Mouse (Mus musculus) kidney, embryonic 16.5 days (tissue): ENCODE measurements around the gene Cacna1d. TPM values are rescaled to one million over a fixed set of nuclear protein-coding genes. Genes with fewer than 3 reads are reported as not detected.

Source experiments
- ATAC-seq: fragments of 200-750 bp; cut with Nextera tagmentation; 2 replicates; pipeline ENCODE4 v1.8.0; 2017; ENCODE audit warnings: moderate TSS enrichment; ENCODE audit not compliant: low FRiP score, low TSS enrichment
- H3K27ac ChIP-seq: fragments of 300-500 bp; sonication (generic); 2 replicates; pipeline ENCODE4 v1.5.1; 2014; ENCODE audit warnings: low read length
- H3K27me3 ChIP-seq: fragments of 300-500 bp; sonication (generic); 2 replicates; pipeline ENCODE4 v1.6.1; 2014; ENCODE audit warnings: low read length, control low read depth, mixed read lengths; ENCODE audit not compliant: insufficient read depth
- H3K36me3 ChIP-seq: fragments of 300-500 bp; sonication (generic); 2 replicates; pipeline ENCODE4 v1.6.1; 2014; ENCODE audit warnings: low read length, control low read depth, mixed read lengths; ENCODE audit not compliant: insufficient read depth
- H3K4me1 ChIP-seq: fragments of 300-500 bp; sonication (generic); 2 replicates; pipeline ENCODE4 v1.6.1; 2014; ENCODE audit warnings: low read length, control low read depth, mixed read lengths; ENCODE audit not compliant: insufficient read depth
- H3K4me2 ChIP-seq: fragments of 300-500 bp; sonication (generic); replicated peaks from 2 replicates; pipeline ENCODE4 v1.6.1; 2014; ENCODE audit warnings: low read depth, low read length
- H3K4me3 ChIP-seq: fragments of 300-500 bp; sonication (generic); 2 replicates; pipeline ENCODE4 v1.5.1; 2014; ENCODE audit warnings: mild to moderate bottlenecking, low read length
- H3K9ac ChIP-seq: fragments of 300-500 bp; sonication (generic); replicated peaks from 2 replicates; pipeline ENCODE4 v1.6.1; 2014; ENCODE audit warnings: low read length
- H3K9me3 ChIP-seq: fragments of 300-500 bp; sonication (generic); 2 replicates; pipeline ENCODE4 v1.6.1; 2016; ENCODE audit warnings: low read length, control low read depth
- WGBS: fragments of 180-500 bp; shearing (Covaris S2); extraction: QIAGEN DNeasy Blood & Tissue Kit; methylation state at CpG from one replicate; pipeline ENCODE4 v1.1.7; 2014; 5-methylcytosine and 5-hydroxymethylcytosine counted together
- polyA plus RNA-seq: library from polyadenylated mRNA; unstranded; fragments of >200 nt; fragmentation: Nextera tagmentation; extraction: Ambion mirVana; gene quantifications from 2 replicates; pipeline ENCODE4 v1.2.1, GENCODE M21; 2015

The Cacna1d gene
- polyA plus RNA-seq, 1 experiment from 2014 or later = 3.0 TPM

- ATAC-seq = no peak
- 55% methylated on average over 8 of the region's 8 CpGs for WGBS
- peaks cover 31% of the 10 kb centered on the region for H3K4me1 ChIP-seq
- H3K4me3 ChIP-seq = no peak overlapping the region
- H3K27me3 ChIP-seq = no peaks in the 10 kb centered on the region
- no peaks in the 10 kb centered on the region for H3K36me3 ChIP-seq
- no peaks in the 10 kb centered on the region for H3K9me3 ChIP-seq
- H3K4me2 ChIP-seq = no peak overlapping the region
- H3K27ac ChIP-seq = peak overlapping the region; percentile 22; the same call in 1 of the 2 replicates
- H3K9ac ChIP-seq = no peak overlapping the region
Observed at GRCm38 (mm10) chr14:30344948-30345865, 146.0 kb downstream of the Cacna1d start.

GRCm38 (mm10) chr14:30343740-30344139 lies 147.5 kb downstream of the Cacna1d start:
- Histone ChIP-seq H3K9ac (no peak overlapping the region), H3K27ac (no peak overlapping the region), H3K4me2 (no peak overlapping the region), H3K4me1 (peaks cover 34% of the 10 kb centered on the region), H3K9me3 (no peaks in the 10 kb centered on the region), H3K4me3 (no peak overlapping the region), H3K36me3 (no peaks in the 10 kb centered on the region), H3K27me3 (no peaks in the 10 kb centered on the region)
- ATAC-seq = no peak
- 81% methylated on average over 7 of the region's 7 CpGs for WGBS

- Histone ChIP-seq H3K4me3 (no peak overlapping the region), H3K27ac (peak overlapping the region; percentile 16), H3K9ac (no peak overlapping the region), H3K36me3 (no peaks in the 10 kb centered on the region), H3K9me3 (no peaks in the 10 kb centered on the region), H3K4me1 (peaks cover 34% of the 10 kb centered on the region), H3K27me3 (no peaks in the 10 kb centered on the region), H3K4me2 (peak overlapping the region; percentile 25)
- WGBS = 64% methylated on average over 12 of the region's 12 CpGs
- peak; percentile 39 for ATAC-seq
Observed at GRCm38 (mm10) chr14:30341825-30342590, 149.2 kb downstream of the Cacna1d start.

- peaks cover 34% of the 10 kb centered on the region for H3K4me1 ChIP-seq
- no peak overlapping the region for H3K9ac ChIP-seq
- no peak overlapping the region for H3K4me3 ChIP-seq
- H3K36me3 ChIP-seq = no peaks in the 10 kb centered on the region
- WGBS = 67% methylated on average over 3 of the region's 3 CpGs
- no peaks in the 10 kb centered on the region for H3K27me3 ChIP-seq
- H3K4me2 ChIP-seq = no peak overlapping the region
- no peaks in the 10 kb centered on the region for H3K9me3 ChIP-seq
- no peak for ATAC-seq
- H3K27ac ChIP-seq = no peak overlapping the region
Observed at GRCm38 (mm10) chr14:30340140-30340539, 151.1 kb downstream of the Cacna1d start.

GRCm38 (mm10) chr14:30331856-30332255 lies 159.4 kb downstream of the Cacna1d start:
- WGBS = 68% methylated on average over 1 of the region's 1 CpGs
- Histone ChIP-seq H3K27ac (no peak overlapping the region), H3K4me3 (no peak overlapping the region), H3K27me3 (no peaks in the 10 kb centered on the region), H3K4me1 (peaks cover 6% of the 10 kb centered on the region), H3K36me3 (no peaks in the 10 kb centered on the region), H3K9me3 (no peaks in the 10 kb centered on the region), H3K4me2 (no peak overlapping the region), H3K9ac (no peak overlapping the region)
- no peak for ATAC-seq

GRCm38 (mm10) chr14:30330416-30331181 lies 160.7 kb downstream of the Cacna1d start:
- Histone ChIP-seq H3K9ac (no peak overlapping the region), H3K4me3 (no peak overlapping the region), H3K4me1 (peaks cover 14% of the 10 kb centered on the region), H3K4me2 (no peak overlapping the region), H3K9me3 (no peaks in the 10 kb centered on the region), H3K27ac (peak overlapping the region; percentile 5; the same call in 1 of the 2 replicates), H3K27me3 (no peaks in the 10 kb centered on the region), H3K36me3 (no peaks in the 10 kb centered on the region)
- WGBS = 72% methylated on average over 17 of the region's 17 CpGs
- ATAC-seq = no peak

GRCm38 (mm10) chr14:30329109-30329508 lies 162.1 kb downstream of the Cacna1d start:
- 71% methylated on average over 11 of the region's 11 CpGs for WGBS
- Histone ChIP-seq H3K27me3 (no peaks in the 10 kb centered on the region), H3K9me3 (no peaks in the 10 kb centered on the region), H3K4me2 (no peak overlapping the region), H3K4me1 (peaks cover 14% of the 10 kb centered on the region), H3K36me3 (no peaks in the 10 kb centered on the region), H3K9ac (no peak overlapping the region), H3K27ac (no peak overlapping the region), H3K4me3 (no peak overlapping the region)
- ATAC-seq = no peak

GRCm38 (mm10) chr14:30327452-30327851 lies 163.8 kb downstream of the Cacna1d start:
- Histone ChIP-seq H3K4me1 (peaks cover 14% of the 10 kb centered on the region), H3K4me3 (no peak overlapping the region), H3K27me3 (no peaks in the 10 kb centered on the region), H3K9ac (no peak overlapping the region), H3K27ac (0 out of 2 replicates have a peak overlapping the region, but pooled peaks have one; percentile 2), H3K9me3 (no peaks in the 10 kb centered on the region), H3K36me3 (no peaks in the 10 kb centered on the region), H3K4me2 (no peak overlapping the region)
- 46% methylated on average over 7 of the region's 7 CpGs for WGBS
- no peak for ATAC-seq

GRCm38 (mm10) chr14:30327051-30327450 lies 164.2 kb downstream of the Cacna1d start:
- 0 out of 2 replicates have a peak overlapping the region, but pooled peaks have one; percentile 2 for H3K27ac ChIP-seq
- no peak for ATAC-seq
- no peak overlapping the region for H3K4me2 ChIP-seq
- 26% methylated on average over 8 of the region's 8 CpGs for WGBS
- no peaks in the 10 kb centered on the region for H3K9me3 ChIP-seq
- no peak overlapping the region for H3K9ac ChIP-seq
- H3K4me3 ChIP-seq = no peak overlapping the region
- H3K36me3 ChIP-seq = no peaks in the 10 kb centered on the region
- peaks cover 14% of the 10 kb centered on the region for H3K4me1 ChIP-seq
- H3K27me3 ChIP-seq = no peaks in the 10 kb centered on the region
